Mouse (Mus musculus): Measurements from ENCODE around the gene Sfxn5. TPM values are rescaled to one million over a fixed set of nuclear protein-coding genes. Genes with fewer than 3 reads are reported as not detected.
A peak's percentile ranks its signal among the peaks of the same experiment; 100 is the strongest.

Gene Sfxn5
- polyA plus RNA-seq, 1 experiment from 2014 or later = 8.7 TPM

- Histone ChIP-seq H3K4me3 (no peak overlapping the region), H3K27me3 (ENCODE audit: low read depth, poor library complexity, severe bottlenecking) (peaks cover 31% of the 10 kb centered on the region), H3K9me3 (replicated peaks) (no peaks in the 10 kb centered on the region), H3K4me1 (no peaks in the 10 kb centered on the region), H3K36me3 (no peaks in the 10 kb centered on the region), H3K27ac (replicated peaks) (no peak overlapping the region)
- DNase-seq (ENCODE audit: low spot score) = no peak
- WGBS = 75% methylated on average over 12 of the region's 12 CpGs
Observed at GRCm38 (mm10) chr6:85340184-85340583, 7.0 kb upstream of the Sfxn5 start.

GRCm38 (mm10) chr6:85339273-85339901 lies 6.2 kb upstream of the Sfxn5 start:
- 83% methylated on average over 1 of the region's 1 CpGs for WGBS
- no peak overlapping the region for H3K4me3 ChIP-seq
- no peaks in the 10 kb centered on the region for H3K4me1 ChIP-seq
- H3K36me3 ChIP-seq = no peaks in the 10 kb centered on the region
- no peak for DNase-seq (ENCODE audit: low spot score)
- no peak overlapping the region for H3K27ac ChIP-seq (replicated peaks)
- H3K27me3 ChIP-seq (ENCODE audit: low read depth, poor library complexity, severe bottlenecking) = peaks cover 34% of the 10 kb centered on the region
- H3K9me3 ChIP-seq (replicated peaks) = no peaks in the 10 kb centered on the region

- 92% methylated on average over 9 of the region's 9 CpGs for WGBS
- DNase-seq (ENCODE audit: low spot score) = no peak
- Histone ChIP-seq H3K9me3 (replicated peaks) (no peaks in the 10 kb centered on the region), H3K27me3 (ENCODE audit: low read depth, poor library complexity, severe bottlenecking) (peaks cover 36% of the 10 kb centered on the region), H3K27ac (replicated peaks) (no peak overlapping the region), H3K4me1 (peaks cover 11% of the 10 kb centered on the region), H3K4me3 (no peak overlapping the region), H3K36me3 (no peaks in the 10 kb centered on the region)
Observed at GRCm38 (mm10) chr6:85336944-85337343, 3.7 kb upstream of the Sfxn5 start.

- H3K27ac ChIP-seq (replicated peaks) = no peak overlapping the region
- no peaks in the 10 kb centered on the region for H3K36me3 ChIP-seq
- no peaks in the 10 kb centered on the region for H3K9me3 ChIP-seq (replicated peaks)
- peaks cover 38% of the 10 kb centered on the region for H3K27me3 ChIP-seq (ENCODE audit: low read depth, poor library complexity, severe bottlenecking)
- WGBS = 52% methylated on average over 3 of the region's 3 CpGs
- no peak for DNase-seq (ENCODE audit: low spot score)
- H3K4me3 ChIP-seq = no peak overlapping the region
- peaks cover 21% of the 10 kb centered on the region for H3K4me1 ChIP-seq
Observed at GRCm38 (mm10) chr6:85335352-85335751, 2.1 kb upstream of the Sfxn5 start.

- 67% methylated on average over 5 of the region's 5 CpGs for WGBS
- Histone ChIP-seq H3K9me3 (replicated peaks) (no peaks in the 10 kb centered on the region), H3K36me3 (no peaks in the 10 kb centered on the region), H3K27me3 (ENCODE audit: low read depth, poor library complexity, severe bottlenecking) (peaks cover 39% of the 10 kb centered on the region), H3K4me1 (peaks cover 21% of the 10 kb centered on the region), H3K4me3 (no peak overlapping the region), H3K27ac (replicated peaks) (no peak overlapping the region)
- no peak for DNase-seq (ENCODE audit: low spot score)
Observed at GRCm38 (mm10) chr6:85334851-85335250, 1.6 kb upstream of the Sfxn5 start.

GRCm38 (mm10) chr6:85334251-85334650 lies 1.0 kb upstream of the Sfxn5 start:
- no peak for DNase-seq (ENCODE audit: low spot score)
- Histone ChIP-seq H3K4me1 (peaks cover 21% of the 10 kb centered on the region), H3K27ac (replicated peaks) (no peak overlapping the region), H3K27me3 (ENCODE audit: low read depth, poor library complexity, severe bottlenecking) (peaks cover 39% of the 10 kb centered on the region), H3K9me3 (replicated peaks) (no peaks in the 10 kb centered on the region), H3K4me3 (no peak overlapping the region), H3K36me3 (no peaks in the 10 kb centered on the region)

GRCm38 (mm10) chr6:85333732-85334131 lies 510 bp upstream of the Sfxn5 start:
- Histone ChIP-seq H3K4me1 (peaks cover 21% of the 10 kb centered on the region), H3K4me3 (peak overlapping the region; percentile 71), H3K27me3 (ENCODE audit: low read depth, poor library complexity, severe bottlenecking) (peaks cover 39% of the 10 kb centered on the region), H3K9me3 (replicated peaks) (no peaks in the 10 kb centered on the region), H3K27ac (replicated peaks) (peak overlapping the region; percentile 95), H3K36me3 (no peaks in the 10 kb centered on the region)
- WGBS = 6% methylated on average over 13 of the region's 13 CpGs
- no peak for DNase-seq (ENCODE audit: low spot score)

GRCm38 (mm10) chr6:85332351-85332999 lies 747 bp downstream of the Sfxn5 start:
- peaks cover 39% of the 10 kb centered on the region for H3K27me3 ChIP-seq (ENCODE audit: low read depth, poor library complexity, severe bottlenecking)
- peaks cover 21% of the 10 kb centered on the region for H3K4me1 ChIP-seq
- no peaks in the 10 kb centered on the region for H3K9me3 ChIP-seq (replicated peaks)
- H3K27ac ChIP-seq (replicated peaks) = peak overlapping the region; percentile 95
- no peaks in the 10 kb centered on the region for H3K36me3 ChIP-seq
- no peak for DNase-seq (ENCODE audit: low spot score)
- peak overlapping the region; percentile 71 for H3K4me3 ChIP-seq
- under 1% methylated on average over 41 of the region's 41 CpGs for WGBS

GRCm38 (mm10) chr6:85331736-85332135 lies 1.5 kb downstream of the Sfxn5 start:
- Histone ChIP-seq H3K9me3 (replicated peaks) (no peaks in the 10 kb centered on the region), H3K4me1 (peaks cover 21% of the 10 kb centered on the region), H3K36me3 (no peaks in the 10 kb centered on the region), H3K27ac (replicated peaks) (no peak overlapping the region), H3K4me3 (peak overlapping the region; percentile 71), H3K27me3 (ENCODE audit: low read depth, poor library complexity, severe bottlenecking) (peaks cover 35% of the 10 kb centered on the region)
- WGBS = 8% methylated on average over 8 of the region's 8 CpGs
- DNase-seq (ENCODE audit: low spot score) = no peak

- Histone ChIP-seq H3K9me3 (replicated peaks) (no peaks in the 10 kb centered on the region), H3K36me3 (no peaks in the 10 kb centered on the region), H3K27me3 (ENCODE audit: low read depth, poor library complexity, severe bottlenecking) (peaks cover 32% of the 10 kb centered on the region), H3K27ac (replicated peaks) (no peak overlapping the region), H3K4me3 (no peak overlapping the region), H3K4me1 (peaks cover 21% of the 10 kb centered on the region)
- no peak for DNase-seq (ENCODE audit: low spot score)
- WGBS = 42% methylated on average over 6 of the region's 6 CpGs
Observed at GRCm38 (mm10) chr6:85331221-85331735, 1.9 kb downstream of the Sfxn5 start.

GRCm38 (mm10) chr6:85329666-85330185 lies 3.5 kb downstream of the Sfxn5 start:
- DNase-seq (ENCODE audit: low spot score) = no peak
- 95% methylated on average over 4 of the region's 4 CpGs for WGBS
- no peak overlapping the region for H3K27ac ChIP-seq (replicated peaks)
- no peaks in the 10 kb centered on the region for H3K36me3 ChIP-seq
- peaks cover 28% of the 10 kb centered on the region for H3K27me3 ChIP-seq (ENCODE audit: low read depth, poor library complexity, severe bottlenecking)
- no peak overlapping the region for H3K4me3 ChIP-seq
- H3K4me1 ChIP-seq = peaks cover 26% of the 10 kb centered on the region
- no peaks in the 10 kb centered on the region for H3K9me3 ChIP-seq (replicated peaks)

- no peaks in the 10 kb centered on the region for H3K36me3 ChIP-seq
- DNase-seq (ENCODE audit: low spot score) = no peak
- H3K9me3 ChIP-seq (replicated peaks) = no peaks in the 10 kb centered on the region
- no peak overlapping the region for H3K4me3 ChIP-seq
- peaks cover 12% of the 10 kb centered on the region for H3K4me1 ChIP-seq
- H3K27me3 ChIP-seq (ENCODE audit: low read depth, poor library complexity, severe bottlenecking) = peaks cover 16% of the 10 kb centered on the region
- no peak overlapping the region for H3K27ac ChIP-seq (replicated peaks)
- 81% methylated on average over 4 of the region's 4 CpGs for WGBS
Observed at GRCm38 (mm10) chr6:85326564-85326963, 6.7 kb downstream of the Sfxn5 start.

- no peak overlapping the region for H3K4me3 ChIP-seq
- H3K4me1 ChIP-seq = peaks cover 13% of the 10 kb centered on the region
- H3K36me3 ChIP-seq = no peaks in the 10 kb centered on the region
- DNase-seq (ENCODE audit: low spot score) = no peak
- WGBS = 62% methylated on average over 2 of the region's 2 CpGs
- H3K27ac ChIP-seq (replicated peaks) = no peak overlapping the region
- 0 out of 2 replicates have a peak, but pooled peaks cover 2% of the 10 kb centered on the region for H3K27me3 ChIP-seq (ENCODE audit: low read depth, poor library complexity, severe bottlenecking)
- H3K9me3 ChIP-seq (replicated peaks) = no peaks in the 10 kb centered on the region
Observed at GRCm38 (mm10) chr6:85325109-85325508, 8.1 kb downstream of the Sfxn5 start.
